Mouse (Mus musculus): ENCODE measurements around the gene Psph. TPM values are rescaled to one million over a fixed set of nuclear protein-coding genes. Genes with fewer than 3 reads are reported as not detected.
"Not testable (repeated sequence)": the region's sequence is repeated elsewhere in the genome, so short reads cannot be mapped to it uniquely, and the experiment has no call there.

Psph gene
- 10.5 and 13.2 TPM in 2 replicates for polyA plus RNA-seq (2012; rRNA removed)

DNA sequence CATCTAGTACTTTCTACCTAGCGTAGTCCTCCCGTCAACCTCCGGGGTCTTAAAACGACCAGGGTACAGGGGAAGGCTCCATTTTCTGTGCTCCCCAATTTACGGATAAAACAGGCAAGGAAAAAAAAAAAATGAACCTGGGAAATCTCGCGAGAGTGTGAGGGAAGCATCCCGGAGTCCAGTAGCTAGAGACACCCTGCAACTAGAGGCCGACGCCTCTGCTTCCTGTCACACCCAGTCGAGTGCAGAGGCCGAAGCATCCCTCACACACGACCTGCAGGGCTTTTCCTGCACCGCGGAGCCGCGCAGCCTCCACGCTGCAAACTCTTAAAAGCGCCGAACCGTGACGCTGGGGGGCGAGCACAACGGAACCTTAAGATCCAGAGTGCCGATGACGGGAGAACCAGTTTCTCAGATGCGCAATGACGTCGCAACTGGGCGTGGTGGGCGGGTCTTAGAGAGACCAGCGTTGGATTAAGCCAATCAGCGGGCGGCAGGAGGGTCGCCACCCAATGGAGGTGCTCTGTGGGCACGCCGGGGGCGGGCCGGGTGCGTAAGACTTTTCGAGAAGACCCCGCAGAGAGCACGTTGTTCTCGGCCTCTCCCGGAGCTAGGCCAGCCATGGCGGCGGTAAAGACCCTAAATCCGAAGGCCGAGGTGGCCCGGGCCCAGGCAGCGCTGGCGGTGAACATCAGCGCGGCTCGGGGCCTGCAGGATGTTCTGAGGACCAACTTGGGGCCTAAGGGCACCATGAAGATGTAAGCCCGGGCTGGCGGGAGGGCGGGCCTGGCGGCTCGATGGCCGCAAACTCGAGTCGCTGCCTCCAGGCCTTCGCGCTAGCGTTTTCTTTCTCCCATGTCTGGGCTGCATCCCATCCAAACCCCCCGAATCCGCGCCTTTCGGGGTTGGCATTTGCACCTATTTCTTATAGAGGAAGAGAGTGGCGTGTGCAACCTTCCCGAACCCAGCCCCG lies at the start of gene Psph:
TSS of gene Psph (minus strand) at position 632 of the 973 bp plus-strand sequence.
- peak; percentile 95 for DNase-seq (ENCODE audit: low spot score)

DNA sequence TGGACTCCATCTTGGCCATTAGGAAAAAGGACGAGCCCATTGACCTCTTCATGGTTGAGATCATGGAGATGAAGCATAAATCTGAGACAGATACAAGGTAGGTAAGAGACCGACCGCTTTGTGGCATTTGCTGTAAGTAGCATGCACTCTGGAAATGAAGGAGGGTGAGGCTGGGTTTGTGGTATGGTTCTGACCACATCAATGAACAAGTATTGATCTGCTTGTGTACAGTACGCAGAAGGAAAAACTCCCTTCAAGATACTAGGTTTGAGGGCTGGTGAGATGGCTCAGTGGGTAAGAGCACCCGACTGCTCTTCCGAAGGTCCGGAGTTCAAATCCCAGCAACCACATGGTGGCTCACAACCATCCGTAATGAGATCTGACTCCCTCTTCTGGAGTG lies 3.3 kb upstream of the Psph start:
- not testable (repeated sequence) for DNase-seq (ENCODE audit: low spot score)

GRCm38 (mm10) chr5:129787818-129788593 lies 757 bp upstream of the Psph start:
- no peak for DNase-seq (ENCODE audit: low spot score)

DNA sequence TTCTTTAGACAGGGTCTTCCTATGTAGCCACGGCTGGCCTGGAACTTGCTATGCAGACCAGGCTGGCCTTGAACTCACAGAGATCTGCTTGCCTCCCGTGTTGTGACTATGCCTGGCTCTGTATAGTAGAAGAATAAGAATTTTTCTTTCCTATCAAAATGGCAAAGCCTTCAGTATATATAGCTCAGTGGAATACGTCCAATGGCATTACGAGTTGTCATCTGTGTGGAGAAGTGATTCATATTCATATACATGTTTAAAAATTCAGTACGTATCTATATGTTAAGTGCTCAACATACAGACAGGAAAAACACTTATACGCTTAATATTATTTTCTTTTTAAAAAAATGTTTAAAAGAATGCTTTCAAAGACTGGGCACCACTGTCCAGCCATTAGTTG lies 1.1 kb downstream of the Psph start:
- no peak for DNase-seq (ENCODE audit: low spot score)

GRCm38 (mm10) chr5:129785235-129785870 lies 1.9 kb downstream of the Psph start:
- no peak for DNase-seq (ENCODE audit: low spot score)

GRCm38 (mm10) chr5:129782211-129782610 lies 5.0 kb downstream of the Psph start:
- no peak for DNase-seq (ENCODE audit: low spot score)

DNA sequence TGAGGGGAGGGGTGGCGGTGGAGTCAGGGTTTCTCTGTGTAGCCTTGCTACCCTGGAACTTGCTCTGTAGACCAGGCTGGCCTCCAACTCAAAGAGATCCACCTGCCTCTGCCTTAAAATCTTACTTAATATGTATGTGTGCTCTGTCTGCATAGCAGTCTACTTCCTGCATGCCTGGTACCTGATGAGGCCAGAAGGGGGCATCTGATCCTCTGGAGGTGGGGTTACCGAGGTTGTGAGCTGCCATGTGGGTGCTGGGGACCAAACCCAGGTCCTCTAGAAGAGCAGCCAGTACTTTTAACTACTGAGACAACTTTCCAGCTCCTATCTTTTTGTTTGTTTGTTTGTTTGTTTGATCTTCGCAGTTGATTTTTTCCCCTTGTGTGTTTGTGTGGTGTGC lies 7.1 kb downstream of the Psph start:
- no peak for DNase-seq (ENCODE audit: low spot score)

- DNase-seq (ENCODE audit: low spot score), result peak; percentile 59
Observed at GRCm38 (mm10) chr5:129778996-129779716, 8.1 kb downstream of the Psph start.

- DNase-seq (ENCODE audit: low spot score), result no peak
Observed at GRCm38 (mm10) chr5:129778348-129778995, 8.8 kb downstream of the Psph start.

- DNase-seq (ENCODE audit: low spot score), result no peak
Observed at GRCm38 (mm10) chr5:129774661-129775060, 12.6 kb downstream of the Psph start.

GRCm38 (mm10) chr5:129773330-129773729 lies 13.9 kb downstream of the Psph start:
- not testable (repeated sequence) for DNase-seq (ENCODE audit: low spot score)

DNA sequence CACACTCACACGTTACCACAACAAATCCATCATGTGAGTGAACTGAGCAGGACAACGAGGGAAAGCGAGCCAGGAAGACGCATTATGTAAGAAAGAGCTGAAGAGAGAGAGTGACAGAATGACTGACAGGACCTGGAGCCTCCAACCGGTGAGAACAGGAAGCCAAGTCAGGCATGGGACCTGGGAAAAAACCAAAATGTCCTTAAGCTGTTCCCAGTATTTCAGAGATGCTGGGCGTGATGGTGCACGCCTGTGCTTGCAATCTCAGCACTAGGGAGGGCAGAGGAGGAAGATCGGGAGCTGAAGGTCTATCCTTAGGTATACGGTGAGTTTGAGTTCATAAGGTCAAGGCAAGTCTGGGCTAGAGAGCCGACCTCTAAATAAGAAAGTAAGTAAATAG lies 14.8 kb downstream of the Psph start:
- DNase-seq (ENCODE audit: low spot score), result no peak

GRCm38 (mm10) chr5:129770443-129771355 lies 16.6 kb downstream of the Psph start:
- DNase-seq (ENCODE audit: low spot score), result no peak

DNA sequence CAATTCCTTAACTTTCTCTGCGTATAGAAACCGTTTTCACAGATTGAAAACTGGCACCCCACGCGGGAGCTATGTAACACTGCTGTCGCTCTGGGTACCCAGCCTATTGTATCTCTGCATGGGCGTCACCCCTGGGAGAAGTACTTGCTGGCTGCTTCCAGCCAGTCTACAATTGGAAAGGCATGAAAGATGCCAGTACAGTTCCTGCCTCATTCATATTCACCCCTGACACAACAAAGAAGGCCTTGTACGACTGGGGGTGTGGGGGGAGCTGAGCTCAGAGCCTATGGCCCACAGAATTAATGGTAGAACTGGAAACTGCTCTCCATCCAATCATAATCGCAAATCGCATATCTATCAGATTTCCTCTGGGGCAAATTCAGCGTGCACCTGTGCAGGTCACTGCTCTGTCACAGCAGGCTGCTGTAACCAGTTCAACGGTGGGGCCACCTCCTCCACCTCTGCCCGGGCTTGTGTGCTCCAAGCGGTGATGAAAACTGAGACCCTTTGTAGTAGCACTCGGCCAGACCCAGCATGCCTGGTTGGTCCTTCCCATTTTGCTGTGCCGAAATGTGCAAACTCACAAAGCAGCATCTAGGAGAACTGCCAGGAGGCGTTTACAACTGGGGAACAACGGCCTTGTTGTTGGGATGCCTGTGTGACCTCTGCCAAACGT lies 25.2 kb downstream of the Psph start:
- DNase-seq (ENCODE audit: low spot score), result no peak

DNA sequence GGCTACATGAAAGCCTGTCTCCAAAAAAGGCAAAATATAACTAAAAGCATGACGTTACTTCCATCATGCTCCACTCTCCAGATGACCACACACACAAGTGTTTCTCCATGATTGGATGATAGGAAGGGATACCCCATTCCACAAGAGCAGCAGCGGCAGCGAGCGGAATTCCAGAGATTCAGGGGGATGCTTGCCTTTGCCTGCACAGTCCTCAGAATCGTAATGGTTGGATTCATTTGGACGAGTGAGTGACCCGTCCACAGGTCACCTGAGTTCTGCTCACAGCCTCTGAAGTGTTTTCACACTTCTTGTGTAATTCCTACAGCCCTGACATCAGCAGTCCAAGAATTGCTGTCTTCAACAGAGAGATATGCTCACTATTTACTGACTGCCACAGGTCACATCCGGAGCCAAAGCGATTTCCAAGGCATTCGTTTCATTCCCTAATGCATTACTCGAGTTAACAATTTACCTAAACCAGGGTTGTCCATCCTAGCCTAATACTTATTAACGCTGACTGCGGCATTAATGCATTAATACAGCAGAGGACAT lies 27.2 kb downstream of the Psph start:
- DNase-seq (ENCODE audit: low spot score), result no peak

DNA sequence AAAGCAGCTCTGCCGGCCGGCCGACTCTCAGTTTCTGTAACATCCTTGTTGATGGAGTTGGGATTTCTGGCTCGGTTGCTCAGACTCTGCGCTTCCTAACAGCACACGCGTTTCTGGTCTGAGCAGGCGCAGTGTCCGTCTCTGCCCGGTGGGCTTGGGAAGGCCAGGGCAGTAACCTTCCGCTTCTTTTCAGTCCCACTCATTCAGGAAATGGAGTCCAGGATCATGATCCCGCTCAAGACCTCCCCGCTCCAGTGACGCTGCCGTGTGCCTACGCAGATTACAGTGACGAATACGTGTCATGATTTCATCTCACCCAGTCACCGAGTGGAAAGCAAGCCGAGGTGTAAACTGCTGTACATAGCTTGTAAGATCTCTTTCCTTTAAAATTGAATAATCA lies 30.4 kb downstream of the Psph start:
- DNase-seq (ENCODE audit: low spot score), result no peak

GRCm38 (mm10) chr5:129744050-129744449 lies 43.2 kb downstream of the Psph start:
- no peak for DNase-seq (ENCODE audit: low spot score)

DNA sequence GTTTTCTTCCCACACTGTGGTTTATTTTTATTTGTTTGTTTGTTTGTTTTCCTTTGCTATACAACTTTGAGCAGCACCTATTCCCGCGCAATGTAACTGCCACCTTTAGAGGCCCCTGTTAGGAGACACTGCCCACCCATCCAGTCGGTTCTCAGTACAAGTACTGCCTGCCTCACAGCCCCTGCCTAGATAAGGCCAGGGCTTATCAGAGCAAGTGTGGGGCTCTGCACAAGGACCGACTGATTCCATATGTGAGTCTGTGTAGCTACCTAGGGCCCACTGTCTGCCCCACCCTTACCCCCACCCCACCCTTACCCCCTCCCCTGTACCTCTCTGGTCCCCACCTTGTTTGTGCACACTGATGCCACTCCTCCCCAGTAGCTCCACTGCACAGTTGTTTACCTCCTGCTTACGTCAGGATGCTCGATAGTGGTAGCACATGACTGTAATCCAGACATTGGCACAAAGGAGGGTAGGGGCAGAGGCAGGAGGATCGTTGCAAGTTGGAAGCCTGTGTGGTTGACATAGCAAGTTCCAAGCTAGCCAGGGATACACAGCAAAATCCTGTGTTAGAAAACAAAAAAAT lies 44.3 kb downstream of the Psph start:
- DNase-seq (ENCODE audit: low spot score), result no peak

GRCm38 (mm10) chr5:129740976-129741375 lies 46.3 kb downstream of the Psph start:
- no peak for DNase-seq (ENCODE audit: low spot score)

Measured in urinary bladder, adult 2 months (tissue).